Mouse (Mus musculus) heart, postnatal 14 days (tissue): ENCODE measurements at regions not wholly inside any gene's neighbourhood (a gene's known extent, or its start where the extent isn't known, plus 50 kb on each side); places are given as distances from the start of the nearest gene placed in this dataset.

ENCODE experiments used
- DNase-seq, 2 experiments: peaks; one replicate each; pipeline ENCODE4 v3.0.0; 2021 to 2022
- intact Hi-C: fragments of 180-260 bp; cut with DNase I; formaldehyde crosslinking; loops from one replicate; pipeline ENCODE4 v1.15.1; 2025
- microRNA-seq, 2 experiments: library from miRNA; unstranded; fragments of <30 nt; microRNA quantifications; one replicate each; pipeline ENCODE4 v1.2.0; 2021 to 2022

DNA sequence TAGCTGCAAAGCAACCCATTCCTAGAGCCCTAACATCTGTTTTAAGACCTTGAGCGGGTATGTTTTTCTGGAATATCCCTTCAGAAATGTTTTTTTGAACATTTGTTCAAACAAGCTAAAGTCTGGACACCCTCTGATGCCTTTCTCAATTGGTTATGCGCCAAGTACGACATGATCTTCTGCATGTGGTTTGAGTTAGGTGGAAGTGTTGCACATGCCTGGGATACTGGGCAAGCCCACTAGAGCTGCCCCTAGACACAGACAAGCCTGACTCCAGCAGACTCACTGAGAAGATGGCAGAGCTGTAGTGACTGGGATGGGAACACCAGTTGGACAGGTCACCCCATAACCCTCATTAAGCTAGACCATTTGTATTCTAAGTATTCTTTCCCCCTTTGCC, 153.2 kb upstream of the Cypt2 start:
- no peak for DNase-seq
- intact Hi-C loops, result no loop called here

DNA sequence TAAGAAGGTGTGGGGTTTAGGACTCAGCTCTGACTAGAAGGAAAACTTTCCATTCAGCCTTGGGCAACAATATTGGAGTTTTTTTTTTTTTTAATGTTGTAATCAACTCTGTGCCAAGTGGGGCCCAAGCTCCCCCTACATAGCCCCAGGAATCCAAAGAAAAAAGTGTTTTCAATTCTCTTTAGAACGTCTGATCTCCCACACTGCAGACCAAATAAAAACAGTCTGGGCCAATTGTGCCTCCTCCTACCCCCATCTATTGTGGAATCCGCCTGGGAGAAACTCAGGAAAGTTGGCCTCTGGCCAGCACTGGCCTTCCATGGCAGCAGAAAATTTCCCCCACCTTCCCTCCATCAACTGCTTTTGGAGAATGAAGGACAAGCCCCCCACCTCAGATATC, 133.3 kb upstream of the Cypt2 start:
- intact Hi-C loops, result no loop called here
- no peak for DNase-seq

DNA sequence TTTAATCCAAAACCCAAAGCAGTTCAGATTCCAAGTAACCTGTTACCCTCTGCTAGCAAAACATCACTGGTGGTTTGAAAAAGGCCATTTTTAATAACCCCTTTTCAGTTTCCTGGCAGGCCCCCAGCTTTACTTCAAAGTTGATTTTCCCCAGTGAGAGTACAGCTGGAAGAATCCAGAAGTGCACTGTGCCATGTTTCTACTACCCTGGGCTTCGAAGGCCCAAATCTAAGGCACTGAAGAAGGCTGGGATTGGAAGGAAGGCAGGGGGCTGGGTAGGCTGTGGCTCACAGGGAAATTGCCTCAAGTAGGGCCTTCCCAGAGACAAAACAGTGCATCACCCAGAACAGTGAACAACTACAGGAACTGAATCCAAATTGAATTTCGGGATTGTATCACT, 131.6 kb upstream of the Cypt2 start:
- no peak for DNase-seq
- intact Hi-C loops, result no loop called here

DNA sequence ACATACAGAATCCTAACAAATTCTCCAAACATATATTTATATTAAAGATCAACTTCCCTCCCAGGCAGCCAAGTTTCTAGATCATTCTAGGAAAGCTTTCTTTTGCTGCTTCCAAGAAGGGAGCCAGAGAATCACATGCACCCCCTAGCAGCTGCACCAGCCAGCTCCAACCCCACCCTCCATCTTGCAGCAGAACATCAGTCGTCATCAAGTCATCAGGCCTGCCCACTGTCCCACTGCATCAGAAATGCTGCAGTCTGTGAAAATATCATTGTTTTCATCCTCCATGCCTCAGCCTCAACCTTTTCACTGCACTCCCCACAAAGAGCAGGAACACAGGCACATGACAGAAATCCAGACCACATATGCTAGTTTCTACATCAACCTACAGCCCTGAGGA, 109.1 kb upstream of the Cypt2 start:
- intact Hi-C loops, result no loop called here
- DNase-seq, result no peak

DNA sequence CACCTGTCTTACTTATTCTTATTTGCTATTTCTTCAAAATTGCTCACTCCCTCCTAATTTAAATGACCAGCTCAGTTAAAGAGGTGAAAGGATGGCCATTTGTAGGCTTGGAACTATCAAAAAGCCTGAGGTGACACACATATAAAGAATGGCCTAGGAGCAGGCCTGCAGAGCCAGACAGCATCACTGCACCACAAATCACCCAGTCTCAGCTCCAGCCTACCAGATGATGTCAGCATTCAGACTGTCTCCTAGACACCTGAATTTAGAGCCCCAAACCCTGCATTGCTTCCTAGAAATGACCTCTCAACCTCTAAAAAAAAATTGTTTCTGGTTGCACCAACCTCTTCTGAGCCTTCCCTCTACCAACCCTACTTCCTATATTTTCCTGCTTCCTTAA, 108.5 kb upstream of the Cypt2 start:
- intact Hi-C loops, result no loop called here
- DNase-seq, result no peak

DNA sequence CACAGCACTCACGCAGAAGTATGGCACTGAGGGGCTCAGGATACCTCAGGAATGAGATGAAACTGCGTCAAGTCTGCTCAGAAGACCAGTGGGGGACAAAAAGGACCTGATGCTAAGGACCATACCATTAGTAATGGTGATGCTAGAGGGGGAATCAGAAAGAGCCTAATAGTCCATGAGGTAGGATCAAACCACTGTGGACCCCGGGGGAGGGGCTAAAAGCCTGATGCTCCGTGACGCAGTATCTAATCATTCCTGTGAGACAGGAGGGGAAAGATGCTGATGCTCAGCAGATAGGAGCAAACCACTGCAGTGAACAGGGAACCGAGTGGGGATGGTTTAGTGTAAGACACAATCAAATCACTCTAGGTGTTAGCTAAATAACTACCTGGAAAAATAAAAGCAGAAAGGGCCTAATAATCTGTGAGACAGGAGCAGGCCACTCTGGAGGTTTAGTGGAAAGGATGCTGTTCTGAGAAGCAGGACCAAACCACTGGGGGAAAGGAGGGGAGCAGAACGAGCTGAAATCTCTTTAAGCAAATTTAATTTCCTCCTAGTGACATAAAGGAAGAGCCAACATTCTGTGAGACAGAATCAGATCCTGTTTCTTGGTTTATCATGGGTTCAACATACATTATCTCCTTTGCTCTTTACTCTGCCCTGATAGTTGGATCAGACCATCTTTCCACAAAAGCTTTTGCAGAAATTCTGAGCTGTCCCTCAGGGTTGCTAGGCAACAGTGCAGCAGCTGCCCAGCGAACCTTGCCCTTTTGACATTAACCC, 107.7 kb upstream of the Cypt2 start:
- no peak for DNase-seq
- intact Hi-C loops, result no loop called here

DNA sequence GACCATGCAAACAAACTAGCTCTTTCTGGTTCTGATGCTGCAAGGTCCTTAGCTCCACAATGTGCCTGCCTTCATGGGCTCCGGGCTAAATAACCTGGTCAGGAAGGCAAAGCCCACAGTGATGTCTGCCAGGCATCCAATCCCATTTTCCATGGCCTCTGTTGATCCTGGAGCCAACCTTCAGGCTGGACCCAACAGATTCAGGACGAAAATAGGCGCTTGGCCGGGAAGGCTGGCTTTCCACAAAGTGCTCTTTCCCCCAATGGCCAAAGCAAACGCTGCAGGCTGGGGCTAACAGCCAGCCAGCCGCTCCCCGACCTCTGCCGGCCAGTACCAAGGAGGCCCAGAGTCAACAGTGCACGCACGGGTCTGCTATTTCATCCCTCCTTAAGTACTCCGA, 106.3 kb upstream of the Cypt2 start:
- peak; percentile 1 to 9 for DNase-seq

DNA sequence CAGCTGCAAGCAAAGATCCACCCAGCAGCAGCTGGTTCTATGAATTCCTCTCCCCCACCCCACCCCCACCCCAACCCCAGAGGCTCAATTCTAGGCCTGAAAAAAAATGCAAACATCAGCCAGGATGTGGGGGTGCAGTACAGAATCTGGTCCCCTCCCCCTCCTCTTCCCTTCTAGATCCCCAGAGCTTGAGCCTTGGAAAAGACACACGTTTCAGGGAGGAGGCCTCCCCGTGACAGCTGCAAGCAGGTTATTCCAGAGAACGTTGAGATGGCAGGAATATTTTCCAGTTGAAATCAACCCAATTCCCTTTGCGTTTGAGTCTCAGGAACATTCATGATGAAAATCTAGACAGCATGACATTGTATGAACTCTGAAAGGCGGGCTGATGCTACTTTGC, 86.2 kb upstream of the Cypt2 start:
- peak; percentile 1 to 15 for DNase-seq
- intact Hi-C loops, result no loop called here

More for the DNA sequence above, 106.3 kb upstream of the Cypt2 start:
- intact Hi-C loops, result no loop called here

DNA sequence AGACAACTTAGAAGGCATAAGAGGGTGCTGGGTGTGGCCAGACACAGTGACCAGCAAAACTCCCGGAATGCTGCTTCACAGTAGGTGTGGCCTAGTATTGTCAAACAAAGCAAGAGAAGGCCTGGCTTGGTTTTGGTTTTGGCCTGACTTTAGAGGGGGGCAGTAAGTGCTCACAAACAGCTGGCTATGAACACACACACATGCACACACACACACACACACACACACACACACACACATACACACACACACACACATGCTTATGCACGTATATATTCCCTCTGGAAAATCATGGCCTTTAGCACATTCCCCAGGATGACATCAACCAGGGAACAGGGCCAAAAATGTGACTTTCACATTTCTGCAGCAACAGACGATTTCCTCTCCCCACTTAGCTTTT, 78.6 kb upstream of the Cypt2 start:
- intact Hi-C loops, result no loop called here
- peak; percentile 16 to 53 for DNase-seq

Small RNAs in the stretch of these regions (microRNA-seq; reads per million reads assigned to microRNA genes)
- 3.8 to 145 reads per million in 2 experiments for gene Mir325
